Mouse (Mus musculus) layer of hippocampus, adult 8-10 months (tissue): ENCODE measurements at regions not wholly inside any gene's neighbourhood (a gene's known extent, or its start where the extent isn't known, plus 50 kb on each side); places are given as distances from the start of the nearest gene placed in this dataset.

Experiments
- DNase-seq, 2 experiments: peaks; one replicate each; pipeline ENCODE4 v3.0.0; 2022; ENCODE audit warnings: low spot score in 2 of 2

- DNase-seq: peak; percentile 42 to 47
Measured at GRCm38 (mm10) chr19:26249751-26250150, 355.1 kb upstream of the Smarca2 start.

GRCm38 (mm10) chr19:26258677-26259076 lies 346.2 kb upstream of the Smarca2 start:
- no peak for DNase-seq

GRCm38 (mm10) chr19:26261530-26261929 lies 343.3 kb upstream of the Smarca2 start:
- peak in 1 of 2 experiments; percentile 9 for DNase-seq

GRCm38 (mm10) chr19:26296360-26296759 lies 308.5 kb upstream of the Smarca2 start:
- no peak for DNase-seq

DNA sequence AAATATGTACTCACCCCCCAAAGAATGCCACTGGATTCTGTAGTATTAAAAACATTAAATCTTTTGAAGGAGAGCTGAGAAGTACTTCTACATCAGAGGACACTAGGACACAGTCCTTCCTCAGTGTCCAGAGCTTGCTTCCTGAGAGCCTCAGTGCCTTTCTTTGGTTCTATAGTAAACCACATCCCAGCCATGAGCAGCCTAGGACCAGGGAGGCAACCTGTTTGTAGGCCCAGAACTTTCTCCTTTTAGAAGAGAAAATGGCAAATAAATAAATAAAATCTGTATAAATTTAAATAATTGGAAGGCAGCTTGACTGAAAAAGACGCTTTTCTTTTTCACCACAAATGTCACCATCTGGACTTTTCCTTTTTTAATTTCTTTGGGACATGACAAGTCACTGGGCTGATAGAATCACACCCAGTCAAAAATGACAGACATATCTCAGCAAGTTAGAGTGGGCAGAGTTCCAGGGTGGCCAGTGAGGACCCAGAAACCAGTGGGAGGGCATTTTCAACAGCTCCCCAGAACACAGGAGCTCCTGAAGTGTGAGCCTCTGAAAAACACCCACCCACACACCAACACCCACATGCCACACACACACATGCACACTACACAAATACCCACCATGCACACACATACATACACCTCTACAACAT lies 296.2 kb upstream of the Smarca2 start:
- peak in 1 of 2 experiments; percentile 10 for DNase-seq

GRCm38 (mm10) chr19:26318977-26319376 lies 285.9 kb upstream of the Smarca2 start:
- no peak for DNase-seq

GRCm38 (mm10) chr19:26323682-26324081 lies 281.2 kb upstream of the Smarca2 start:
- DNase-seq: no peak

- no peak for DNase-seq
Measured at GRCm38 (mm10) chr19:26339120-26339519, 265.7 kb upstream of the Smarca2 start.

- DNase-seq: no peak
Measured at GRCm38 (mm10) chr19:26340155-26340554, 264.7 kb upstream of the Smarca2 start.

GRCm38 (mm10) chr19:26355054-26355453 lies 249.8 kb upstream of the Smarca2 start:
- DNase-seq: no peak

- peak; percentile 10 to 12 for DNase-seq
Measured at GRCm38 (mm10) chr19:26383961-26384381, 220.9 kb upstream of the Smarca2 start.

DNA sequence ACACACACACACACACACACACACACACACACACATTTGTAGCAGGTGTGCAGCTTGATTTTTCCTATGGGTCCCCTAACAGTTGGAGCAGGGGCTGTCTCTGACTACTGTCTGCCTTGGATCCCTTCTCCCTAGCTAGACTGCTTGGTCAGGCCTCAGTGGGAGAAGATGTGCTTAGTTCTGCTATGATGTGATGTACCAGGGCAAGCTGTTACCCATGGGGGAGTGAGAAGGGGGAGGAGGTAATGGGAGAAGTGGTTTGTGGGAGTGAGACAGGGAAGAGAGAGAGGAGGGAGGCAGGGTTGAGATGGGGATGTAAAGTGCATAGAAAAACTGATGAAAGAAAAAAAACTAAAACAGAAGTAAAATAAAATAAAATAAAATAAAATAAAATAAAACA lies 218.8 kb upstream of the Smarca2 start:
- DNase-seq: no peak

DNA sequence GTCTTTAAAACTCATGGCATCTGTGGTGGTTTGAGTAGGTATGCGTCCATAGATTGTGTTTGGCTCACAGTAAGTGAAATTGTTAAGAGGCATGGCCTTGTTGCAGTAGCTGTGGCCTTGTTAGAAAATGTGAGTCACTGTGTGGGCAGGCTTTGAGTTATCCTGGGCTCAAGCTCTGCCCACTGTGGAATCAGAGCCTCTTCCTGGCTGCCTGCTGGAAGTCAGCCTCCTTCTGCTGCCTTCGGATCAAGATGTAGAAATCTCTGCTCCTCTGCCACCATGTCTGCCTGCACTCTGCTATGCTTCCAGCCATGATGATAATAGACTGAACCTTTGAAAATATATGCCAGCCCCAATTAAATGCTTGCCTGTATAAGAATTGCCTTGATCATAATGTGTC lies 192.2 kb upstream of the Smarca2 start:
- no peak for DNase-seq

DNA sequence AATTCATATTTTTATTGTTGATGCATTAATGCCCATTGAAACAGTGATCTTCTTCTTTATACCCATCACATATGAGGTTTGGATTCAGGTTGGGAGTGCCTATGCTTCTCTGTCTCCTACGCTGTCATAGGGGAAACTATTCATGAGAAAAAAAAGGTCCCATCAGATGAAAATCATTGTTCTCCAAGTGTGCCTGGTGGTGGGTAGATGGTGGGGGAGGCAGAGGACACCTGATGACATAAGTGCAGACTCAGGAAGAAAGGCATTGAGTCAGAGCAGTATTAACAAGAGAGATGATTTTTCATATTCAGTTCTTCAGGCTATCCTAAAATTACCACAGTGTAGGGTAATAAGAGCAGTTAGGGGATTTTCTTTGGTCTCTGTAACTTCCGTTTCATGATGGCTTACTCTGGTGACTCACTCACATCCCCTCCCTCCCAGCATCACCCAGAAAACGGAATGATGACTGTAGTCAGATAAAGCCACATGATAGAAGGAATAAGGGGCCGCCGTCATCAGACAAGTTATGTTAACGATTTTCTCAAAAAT lies 190.3 kb upstream of the Smarca2 start:
- no peak for DNase-seq

DNA sequence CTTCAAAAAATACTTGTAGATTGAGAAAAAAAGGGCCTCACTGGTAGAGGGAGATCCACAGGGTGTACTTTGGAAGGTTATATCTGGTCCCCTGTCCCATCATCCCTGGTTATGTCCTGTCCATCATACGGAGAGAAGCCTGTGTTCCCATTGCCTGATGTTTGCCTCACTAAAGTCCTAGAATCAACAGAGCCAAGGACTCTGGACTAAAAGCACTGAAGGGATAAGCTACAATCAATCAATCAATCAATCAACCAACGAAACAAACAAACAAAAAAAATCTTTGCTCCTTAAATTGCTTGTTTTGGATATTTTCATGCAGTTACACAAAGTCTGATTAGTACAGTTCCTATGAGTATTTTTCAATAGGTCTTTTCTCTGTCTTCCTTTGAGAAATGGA lies 185.1 kb upstream of the Smarca2 start:
- DNase-seq: no peak

DNA sequence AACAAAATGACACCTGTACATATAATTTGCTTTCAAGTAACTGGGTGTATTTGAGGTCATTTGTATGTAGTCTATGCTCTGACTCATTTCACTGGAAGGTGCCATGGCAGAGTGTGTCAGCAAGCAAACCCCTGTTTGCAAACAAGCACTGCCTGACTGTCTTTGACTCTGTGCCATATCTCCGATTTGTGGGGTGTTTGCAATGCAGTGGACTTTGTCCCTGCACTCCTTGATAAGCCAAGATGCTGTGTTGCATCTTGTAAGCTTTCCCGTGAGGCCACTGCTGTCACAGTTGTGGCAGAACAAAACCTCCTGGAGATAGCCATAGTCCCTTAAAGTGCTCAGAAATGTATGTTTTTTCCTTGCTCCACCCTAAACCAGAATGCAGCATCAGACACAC lies 165.7 kb upstream of the Smarca2 start:
- no peak for DNase-seq

GRCm38 (mm10) chr19:26445309-26445708 lies 159.5 kb upstream of the Smarca2 start:
- DNase-seq: no peak

GRCm38 (mm10) chr19:26447427-26448023 lies 157.3 kb upstream of the Smarca2 start:
- DNase-seq: no peak

DNA sequence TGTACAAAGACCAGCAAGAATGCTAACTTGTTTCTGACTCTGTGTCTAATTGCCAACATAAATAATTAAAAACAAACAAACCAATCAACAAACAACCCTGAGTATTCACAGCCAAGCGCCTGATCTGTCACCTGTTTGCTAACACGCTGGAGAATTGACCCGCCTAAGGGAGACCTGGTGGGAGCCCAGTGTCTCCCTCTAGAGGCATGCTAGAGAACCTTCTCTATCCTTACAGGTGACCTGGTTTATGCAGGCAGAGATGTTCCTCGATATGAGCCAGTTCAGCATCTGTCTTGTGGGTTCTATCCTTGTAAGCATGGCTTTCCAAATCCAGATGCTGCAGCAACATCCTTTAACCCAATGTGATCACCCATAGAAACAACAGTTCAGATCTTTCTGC lies 143.1 kb upstream of the Smarca2 start:
- DNase-seq: no peak

DNA sequence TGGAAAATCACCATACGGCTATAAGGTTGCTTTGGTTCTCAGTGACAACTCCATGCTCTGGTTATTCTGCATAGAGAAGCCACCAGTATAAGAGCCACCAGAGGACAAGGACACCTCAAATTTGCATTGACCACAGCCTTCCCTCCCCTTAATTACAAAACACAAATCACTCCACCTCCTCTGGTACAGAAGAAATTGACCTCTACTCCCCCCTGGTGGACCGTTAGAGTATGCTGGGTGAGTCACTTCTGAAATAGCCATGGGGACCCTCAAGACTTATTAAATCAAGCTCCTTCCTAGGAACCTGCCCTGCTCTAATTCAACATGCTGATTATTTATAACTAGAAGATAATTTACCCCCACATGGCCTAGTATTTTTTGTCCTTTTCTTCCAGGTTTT lies 139.6 kb upstream of the Smarca2 start:
- no peak for DNase-seq

GRCm38 (mm10) chr19:26466244-26466643 lies 138.6 kb upstream of the Smarca2 start:
- DNase-seq: no peak

- no peak for DNase-seq
Measured at GRCm38 (mm10) chr19:26467179-26467651, 137.6 kb upstream of the Smarca2 start.

DNA sequence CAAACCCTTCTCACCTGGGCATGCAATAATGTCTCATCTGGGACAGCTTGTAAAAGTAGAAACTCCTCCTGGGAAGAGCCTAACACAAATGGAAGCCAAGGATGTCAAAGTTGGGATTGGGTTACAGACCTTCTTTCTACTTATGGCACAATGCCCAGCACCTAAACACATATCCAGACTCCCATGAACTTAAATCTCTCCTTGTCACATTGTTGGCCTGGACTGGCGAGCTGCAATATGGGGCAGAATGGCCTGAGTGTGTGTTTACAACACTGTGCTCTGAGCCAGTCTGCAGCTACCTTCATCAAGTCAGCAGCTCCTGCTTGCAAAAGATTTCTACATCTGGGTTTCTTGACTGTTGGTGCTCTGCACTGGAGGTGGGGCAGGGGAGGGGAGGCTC lies 132.2 kb upstream of the Smarca2 start:
- no peak for DNase-seq
